Comparison of ENCODE assay signal across 8 mouse cellular contexts in the genomic region with DNA sequence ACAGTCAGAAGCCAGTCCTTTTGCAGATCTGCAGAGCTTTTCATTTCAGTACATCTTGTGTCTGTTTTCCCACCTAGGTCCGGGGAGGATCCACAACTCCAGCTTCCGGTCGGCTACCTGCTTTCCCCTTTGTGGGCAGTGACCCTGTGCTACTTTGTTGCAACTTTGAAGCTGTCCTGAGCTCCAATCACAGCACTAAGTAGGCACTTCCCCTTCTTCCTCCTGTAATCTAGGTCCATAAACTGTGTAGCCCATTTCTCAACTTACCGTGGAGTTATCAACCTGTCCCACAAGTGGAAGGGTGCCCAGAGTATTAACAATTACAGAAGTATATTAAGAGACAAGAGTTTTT. TPM values are rescaled to one million over a fixed set of nuclear protein-coding genes. Genes with fewer than 3 reads are reported as not detected.
A peak's percentile ranks its signal among the peaks of the same experiment; 100 is the strongest.
DNase-seq lines count a peak whose midpoint lies in the region; ATAC-seq and TF ChIP-seq lines count a peak whose summit lies in the region.

No protein-coding gene starts in this region.

- peaks cover 4% of the 10 kb centered on the region; the same call in 1 of the 2 replicates for H3K36me3 ChIP-seq in embryonic facial prominence, embryonic 14.5 days (ENCODE audit: control insufficient read depth, insufficient read depth, low read length)
- H3K36me3 ChIP-seq in limb, embryonic 12.5 days: no peaks in the 10 kb centered on the region
- H3K36me3 ChIP-seq in neural tube, embryonic 14.5 days (ENCODE audit: control insufficient read depth, insufficient read depth, low read length): no peaks in the 10 kb centered on the region

- ATAC-seq in embryonic facial prominence, embryonic 14.5 days (ENCODE audit: low read depth): no peak
- ATAC-seq in limb, embryonic 12.5 days (ENCODE audit: insufficient number of reproducible peaks, insufficient read depth, low FRiP score, low TSS enrichment, low read depth): no peak
- ATAC-seq in neural tube, embryonic 14.5 days (ENCODE audit: low read depth): peak; percentile 68
- no peak for ATAC-seq in erythroid progenitor cell, adult 5-6 weeks (replicated peaks; ENCODE audit: low FRiP score, poor library complexity, severe bottlenecking)

- no peak for TF ChIP-seq CTCF in lung, adult 2 months (IDR thresholded peaks at IDR 0.05; ENCODE audit: insufficient read depth, low read length)

- no peak for TF ChIP-seq POLR2A in lung, adult 2 months (IDR thresholded peaks at IDR 0.05; ENCODE audit: borderline replicate concordance, extremely low read depth, low read depth, low read length)

- H3K9me3 ChIP-seq in embryonic facial prominence, embryonic 14.5 days (ENCODE audit: control insufficient read depth, low read length): no peaks in the 10 kb centered on the region
- H3K9me3 ChIP-seq in limb, embryonic 12.5 days: no peaks in the 10 kb centered on the region
- no peaks in the 10 kb centered on the region for H3K9me3 ChIP-seq in neural tube, embryonic 14.5 days (ENCODE audit: control insufficient read depth, low read length)

- WGBS in lung, adult 2 months: 8% methylated on average over 4 of the region's 4 CpGs
- WGBS in embryonic facial prominence, embryonic 14.5 days: 13% methylated on average over 4 of the region's 4 CpGs
- 6% methylated on average over 4 of the region's 4 CpGs for WGBS in limb, embryonic 12.5 days
- WGBS in neural tube, embryonic 14.5 days: 5% methylated on average over 4 of the region's 4 CpGs

- no peak for DNase-seq in lung, adult 2 months
- no peak for DNase-seq in lung, adult 18-20 months
- no peak for DNase-seq in embryonic facial prominence, embryonic 14.5 days (ENCODE audit: low spot score)
- DNase-seq in urinary bladder, postnatal 14 days (ENCODE audit: low spot score): no peak
- DNase-seq in cerebellum, postnatal 25 days: no peak

- H3K4me2 ChIP-seq in embryonic facial prominence, embryonic 14.5 days (ENCODE audit: low read depth, low read length): peak overlapping the region; percentile 51
- peak overlapping the region; percentile 49 for H3K4me2 ChIP-seq in limb, embryonic 12.5 days
- peak overlapping the region; percentile 45 for H3K4me2 ChIP-seq in neural tube, embryonic 14.5 days (ENCODE audit: low read depth, low read length)

- peak overlapping the region; percentile 80; the same call in 1 of the 2 replicates for H3K27ac ChIP-seq in embryonic facial prominence, embryonic 14.5 days (replicated peaks; ENCODE audit: low read depth, low read length)
- H3K27ac ChIP-seq in limb, embryonic 12.5 days: no peak overlapping the region
- peak overlapping the region; percentile 84 for H3K27ac ChIP-seq in neural tube, embryonic 14.5 days (ENCODE audit: low read depth, low read length)

- peak overlapping the region; percentile 97 for H3K4me3 ChIP-seq in lung, adult 2 months (replicated peaks; ENCODE audit: extremely low read depth, low read depth, low read length)
- H3K4me3 ChIP-seq in embryonic facial prominence, embryonic 14.5 days (ENCODE audit: low read depth, low read length): peak overlapping the region; percentile 60
- peak overlapping the region; percentile 64 for H3K4me3 ChIP-seq in limb, embryonic 12.5 days (replicated peaks)
- peak overlapping the region; percentile 45 for H3K4me3 ChIP-seq in neural tube, embryonic 14.5 days (ENCODE audit: low read depth, low read length)

- 0 out of 2 replicates have a peak, but pooled peaks cover 2% of the 10 kb centered on the region for H3K4me1 ChIP-seq in lung, adult 2 months (ENCODE audit: control insufficient read depth, insufficient read depth, low read length)
- no peaks in the 10 kb centered on the region for H3K4me1 ChIP-seq in embryonic facial prominence, embryonic 14.5 days (ENCODE audit: control insufficient read depth, insufficient read depth, low read length)
- no peaks in the 10 kb centered on the region for H3K4me1 ChIP-seq in limb, embryonic 12.5 days (replicated peaks)
- H3K4me1 ChIP-seq in neural tube, embryonic 14.5 days (ENCODE audit: control insufficient read depth, insufficient read depth, low read length): no peaks in the 10 kb centered on the region

- no peaks in the 10 kb centered on the region for H3K27me3 ChIP-seq in embryonic facial prominence, embryonic 14.5 days (replicated peaks; ENCODE audit: control insufficient read depth, insufficient read depth, low read length)
- no peaks in the 10 kb centered on the region for H3K27me3 ChIP-seq in limb, embryonic 12.5 days
- H3K27me3 ChIP-seq in neural tube, embryonic 14.5 days (ENCODE audit: control insufficient read depth, insufficient read depth, low read length): no peaks in the 10 kb centered on the region

- H3K9ac ChIP-seq in embryonic facial prominence, embryonic 14.5 days (ENCODE audit: low read depth, low read length): peak overlapping the region; percentile 77
- H3K9ac ChIP-seq in limb, embryonic 12.5 days (replicated peaks): no peak overlapping the region; the same call in 1 of the 2 replicates
- no peak overlapping the region; the same call in 1 of the 2 replicates for H3K9ac ChIP-seq in neural tube, embryonic 14.5 days (replicated peaks; ENCODE audit: low read depth, low read length)

RNA-seq across cellular contexts. Expression of a gene that starts 0.3 kb away (rescaled TPM):
- polyA plus RNA-seq in lung, adult 2 months (2012; rRNA removed): 0.91 and 1.2 TPM in 2 replicates
- 6.6 and 7.6 TPM in 2 replicates for polyA plus RNA-seq in embryonic facial prominence, embryonic 14.5 days (2014; fragmentation: Nextera tagmentation; extraction: Ambion mirVana)
- polyA plus RNA-seq in limb, embryonic 12.5 days (2016; fragmentation: Nextera tagmentation; extraction: Ambion mirVana): 10.0 and 11.8 TPM in 2 replicates
- polyA plus RNA-seq in neural tube, embryonic 14.5 days (2014; fragmentation: Nextera tagmentation; extraction: Ambion mirVana): 16.9 and 20.0 TPM in 2 replicates
- not detected in 2 replicates for total RNA-seq in erythroid progenitor cell, adult 5-6 weeks (2015; ENCODE audit: low replicate concordance)
- not detected in 2 replicates for total RNA-seq in erythroid progenitor cell, adult 5-6 weeks (2017; ENCODE audit: low replicate concordance)

RNA-seq across cellular contexts. Expression of a gene that starts 39.4 kb away (rescaled TPM):
- not detected in 2 replicates for polyA plus RNA-seq in lung, adult 2 months (2012; rRNA removed)
- 2.5 and 3.3 TPM in 2 replicates for polyA plus RNA-seq in embryonic facial prominence, embryonic 14.5 days (2014; fragmentation: Nextera tagmentation; extraction: Ambion mirVana)
- polyA plus RNA-seq in limb, embryonic 12.5 days (2016; fragmentation: Nextera tagmentation; extraction: Ambion mirVana): 4.5 and 4.9 TPM in 2 replicates
- polyA plus RNA-seq in neural tube, embryonic 14.5 days (2014; fragmentation: Nextera tagmentation; extraction: Ambion mirVana): 1.5 TPM in 1 of 2 replicates, not detected in the other
- 16.9 TPM in 1 of 2 replicates, not detected in the other for total RNA-seq in erythroid progenitor cell, adult 5-6 weeks (2015; ENCODE audit: low replicate concordance)
- not detected in 2 replicates for total RNA-seq in erythroid progenitor cell, adult 5-6 weeks (2017; ENCODE audit: low replicate concordance)

Comparison
In these comparisons a context has a peak if more than half of its experiments do, and no peak if none do; other contexts are left out.
1. H3K4me3 ChIP-seq: peak in every context shown above with its lines; median percentile 97 in lung, adult 2 months; 64 in limb, embryonic 12.5 days; 60 in embryonic facial prominence, embryonic 14.5 days; 45 in neural tube, embryonic 14.5 days.